Mouse (Mus musculus) liver, postnatal 0 days (tissue): ENCODE measurements around the gene Eef1g.

ENCODE experiments used
- CTCF ChIP-seq: sonication (generic); IDR thresholded peaks from 2 replicates; pipeline ENCODE4 v1.5.1; 2016; ENCODE audit warnings: antibody characterized with exemption, low read depth
- EP300 ChIP-seq: IDR thresholded peaks from 2 replicates; pipeline ENCODE4 v1.6.1; 2016; ENCODE audit warnings: antibody characterized with exemption, low read depth, mild to moderate bottlenecking

DNA sequence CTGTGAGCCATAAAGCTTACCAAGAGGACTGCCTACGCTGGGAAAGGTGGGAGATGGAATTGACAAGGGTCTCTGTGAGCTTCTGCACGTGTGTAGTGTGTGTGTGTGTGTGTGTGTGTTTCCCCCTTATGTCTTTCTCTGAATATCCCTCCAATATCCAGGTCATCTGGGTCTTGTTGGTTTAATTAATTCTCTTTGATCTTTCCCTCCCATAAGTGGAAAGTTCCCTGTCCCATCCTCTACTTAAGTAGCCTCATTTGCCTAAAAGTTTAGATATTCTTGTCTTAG lies 26.7 kb downstream of the Eef1g start:
- no peak for TF ChIP-seq CTCF
- TF ChIP-seq EP300: no peak
